Mouse (Mus musculus): ENCODE measurements around the gene Wdr91. TPM values are rescaled to one million over a fixed set of nuclear protein-coding genes. Genes with fewer than 3 reads are reported as not detected.

Gene Wdr91
- total RNA-seq, 2 experiments from 2014 or later, result 13.0 to 18.6 TPM

DNA sequence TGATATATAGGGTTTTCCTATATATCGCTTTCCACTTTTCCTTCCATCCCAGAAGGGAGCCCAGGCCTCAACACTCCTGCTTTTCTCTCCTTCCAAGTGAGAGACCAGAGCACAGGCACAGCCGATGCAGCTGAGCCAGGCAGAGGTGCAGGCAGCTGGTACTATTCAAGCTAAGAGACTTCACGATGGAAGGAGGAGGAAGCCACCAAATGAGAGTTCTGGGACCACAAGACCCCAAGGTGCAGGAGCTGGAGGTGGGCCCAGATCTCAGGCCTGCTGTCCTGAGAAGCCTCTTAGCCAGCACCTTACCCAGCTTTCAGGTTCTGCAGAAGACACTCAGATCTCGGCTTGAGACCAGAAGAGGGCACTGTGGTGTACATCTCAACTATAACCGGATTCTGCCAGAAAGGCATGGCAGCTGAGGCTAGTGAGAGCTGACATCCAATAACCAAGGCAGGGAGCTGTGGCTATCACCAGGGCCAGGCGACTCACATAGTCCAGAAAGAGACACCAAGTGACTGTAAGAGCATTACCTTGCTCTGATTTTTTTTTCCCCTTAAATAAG is 30.7 kb downstream of the Wdr91 start:
- DNase-seq (ENCODE audit: low spot score in 2 of 2), result no peak

- DNase-seq (ENCODE audit: low spot score in 2 of 2), result no peak
These were observed 31.5 kb downstream of the Wdr91 start for GRCm38 (mm10) chr6:34879101-34879740.

- DNase-seq (ENCODE audit: low spot score in 2 of 2), result peak; percentile 91 to 94
These were observed 33.0 kb downstream of the Wdr91 start, which contains the start of gene Cyren for GRCm38 (mm10) chr6:34877509-34878321. Cyren (minus strand) TSS chr6:34878060.

GRCm38 (mm10) chr6:34876835-34877156 is 33.9 kb downstream of the Wdr91 start:
- no peak for DNase-seq (ENCODE audit: low spot score in 2 of 2)

- no peak for DNase-seq (ENCODE audit: low spot score in 2 of 2)
These were observed 34.5 kb downstream of the Wdr91 start for GRCm38 (mm10) chr6:34875966-34876834.

DNA sequence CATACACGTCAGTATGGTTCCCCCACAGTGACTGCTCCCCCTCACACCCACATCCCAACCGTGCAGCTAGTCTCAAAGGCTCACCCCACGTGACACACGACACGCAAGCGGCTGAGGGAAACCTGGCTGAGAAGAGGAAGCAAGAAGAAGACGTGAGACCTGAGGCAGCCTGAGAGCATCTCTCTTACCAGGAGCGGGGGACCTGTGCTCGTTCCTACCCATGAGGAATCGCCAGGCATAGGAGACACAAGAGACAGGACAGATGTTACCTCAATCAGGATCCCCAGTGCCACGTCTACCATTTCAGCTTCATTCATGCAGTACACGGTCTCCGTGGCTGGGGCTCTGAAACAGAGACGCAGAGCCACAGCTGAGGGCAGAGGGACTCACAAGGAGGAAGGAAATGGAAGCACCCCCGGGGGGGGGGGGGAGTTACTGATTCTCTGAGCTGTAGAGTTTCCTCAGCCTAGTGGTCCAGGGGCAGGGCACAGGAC is 35.4 kb downstream of the Wdr91 start:
- DNase-seq (ENCODE audit: low spot score in 2 of 2), result no peak

- DNase-seq (ENCODE audit: low spot score in 2 of 2), result peak in 1 of 2 experiments; percentile 50
These were observed 36.4 kb downstream of the Wdr91 start for GRCm38 (mm10) chr6:34874101-34874921.

DNA sequence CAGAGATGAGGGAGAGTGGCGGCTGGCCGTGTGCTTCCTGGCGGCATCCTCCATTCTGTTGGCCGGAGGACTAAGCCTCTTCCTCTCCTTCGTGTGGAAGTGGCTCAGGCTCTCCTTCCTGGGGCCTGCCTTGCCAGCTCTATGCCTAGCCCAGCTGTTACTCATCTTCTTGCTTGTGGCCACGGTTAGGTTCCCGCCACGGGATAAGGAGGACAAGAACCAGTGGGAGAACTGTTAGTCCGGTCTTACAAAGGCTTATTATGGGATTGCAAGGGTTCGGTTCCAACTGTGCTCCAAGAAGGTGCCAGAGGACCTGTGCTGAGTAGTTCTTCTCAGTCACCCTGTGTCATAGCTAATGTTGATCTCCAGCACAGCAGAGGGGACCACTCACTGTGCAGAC is 37.8 kb downstream of the Wdr91 start:
- no peak for DNase-seq (ENCODE audit: low spot score in 2 of 2)

DNA sequence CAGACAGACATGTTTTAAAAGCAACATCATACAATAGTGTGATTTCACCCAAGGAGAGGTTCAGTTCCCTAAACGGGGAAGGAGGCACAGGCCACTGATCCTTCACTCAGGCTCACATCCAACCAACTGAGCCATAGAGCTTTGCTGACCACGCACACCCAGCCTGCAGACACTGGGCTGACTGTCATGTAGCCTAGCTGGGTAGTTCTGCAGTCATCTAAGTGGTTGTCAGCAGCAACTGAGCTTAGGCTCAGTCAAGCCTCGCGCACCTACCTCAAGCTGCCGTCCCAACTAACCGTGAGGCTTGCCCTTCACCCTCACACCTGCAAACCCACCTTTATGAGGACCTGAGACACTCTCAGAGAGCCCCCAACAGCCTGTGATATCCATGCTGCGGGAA is 38.7 kb downstream of the Wdr91 start:
- no peak for DNase-seq (ENCODE audit: low spot score in 2 of 2)

GRCm38 (mm10) chr6:34870724-34871123 is 40.0 kb downstream of the Wdr91 start:
- DNase-seq (ENCODE audit: low spot score in 2 of 2), result no peak

DNA sequence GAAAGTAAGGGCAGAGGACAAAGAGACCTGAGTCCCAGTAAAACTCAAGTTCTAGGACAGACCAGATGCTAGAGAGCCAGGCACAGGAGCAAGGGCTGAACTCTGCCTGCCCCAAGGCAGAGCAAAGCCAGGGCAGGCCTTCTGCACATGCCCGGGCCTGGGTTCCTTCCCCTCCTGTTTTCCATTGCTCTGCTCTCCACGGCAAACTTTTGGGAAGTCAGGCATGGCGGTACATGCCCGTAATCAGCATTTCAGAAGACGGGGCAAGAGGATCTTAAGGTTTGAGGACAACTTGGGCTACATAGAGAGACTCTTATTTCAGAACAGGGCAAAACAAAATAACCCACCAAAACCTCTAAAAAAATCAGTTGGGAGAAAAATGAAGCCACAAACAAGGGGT is 40.5 kb downstream of the Wdr91 start:
- no peak for DNase-seq (ENCODE audit: low spot score in 2 of 2)

DNA sequence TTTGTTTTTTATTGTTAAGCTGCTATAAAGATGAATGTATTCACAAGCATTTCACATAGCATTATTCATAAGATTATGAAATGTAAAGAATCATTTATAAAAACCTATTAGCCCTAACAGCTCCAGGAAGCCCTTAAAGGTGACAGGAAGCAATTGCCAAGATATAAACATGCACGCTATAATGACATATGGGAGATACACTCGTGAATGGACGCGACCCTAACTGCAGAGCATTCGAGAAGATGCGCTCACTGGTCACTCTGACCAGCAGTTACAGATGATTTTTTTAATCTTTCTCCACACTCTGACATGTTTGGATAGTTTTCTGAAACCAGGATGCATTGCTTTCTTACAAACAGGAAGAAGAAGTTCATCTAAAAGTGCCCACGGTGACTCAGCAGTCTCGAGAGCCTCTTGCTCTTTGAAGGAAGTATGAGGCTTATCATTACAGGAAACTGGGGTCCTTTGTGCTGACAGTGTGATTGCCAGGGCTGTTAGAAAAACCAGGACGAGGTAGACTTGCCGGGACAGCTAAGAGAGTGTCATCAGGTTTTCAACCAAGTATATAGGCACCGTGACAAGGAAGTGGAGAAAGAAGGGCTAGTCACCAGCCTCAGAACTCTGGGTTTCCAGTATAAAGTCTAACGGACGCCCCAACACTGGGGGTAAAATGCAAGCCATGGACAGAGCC is 41.3 kb downstream of the Wdr91 start:
- DNase-seq (ENCODE audit: low spot score in 2 of 2), result no peak

- DNase-seq (ENCODE audit: low spot score in 2 of 2), result no peak
These were observed 42.0 kb downstream of the Wdr91 start for GRCm38 (mm10) chr6:34868507-34869217.

GRCm38 (mm10) chr6:34867995-34868350 is 42.7 kb downstream of the Wdr91 start:
- no peak for DNase-seq (ENCODE audit: low spot score in 2 of 2)

GRCm38 (mm10) chr6:34867301-34867994 is 43.2 kb downstream of the Wdr91 start:
- no peak for DNase-seq (ENCODE audit: low spot score in 2 of 2)

DNA sequence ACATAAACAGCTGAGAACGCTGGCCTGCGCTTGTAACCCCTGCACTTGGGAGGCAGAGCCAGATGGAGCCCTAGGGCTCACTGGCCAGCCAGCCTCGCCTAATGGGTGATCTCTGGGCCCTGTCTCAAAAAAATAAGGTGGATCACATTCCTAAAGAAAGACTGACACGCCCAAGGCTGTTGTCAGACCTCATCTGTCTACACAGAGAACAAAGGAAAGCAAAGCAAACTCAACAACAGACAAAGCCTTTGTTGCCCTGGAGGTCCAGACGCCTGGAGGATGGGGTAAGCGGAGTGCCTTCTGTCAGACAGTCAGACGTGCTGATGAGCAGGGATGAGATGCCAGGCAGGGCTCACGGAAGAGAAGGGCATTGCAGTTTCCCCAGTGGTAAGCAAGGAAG is 43.9 kb downstream of the Wdr91 start:
- no peak for DNase-seq (ENCODE audit: low spot score in 2 of 2)

- no peak for DNase-seq (ENCODE audit: low spot score in 2 of 2)
These were observed 44.7 kb downstream of the Wdr91 start for GRCm38 (mm10) chr6:34865711-34866593.

GRCm38 (mm10) chr6:34865213-34865612 is 45.5 kb downstream of the Wdr91 start:
- DNase-seq (ENCODE audit: low spot score in 2 of 2), result no peak

Data from adrenal gland, adult 18-20 months (tissue).